Mouse (Mus musculus): ENCODE measurements around the gene Ablim1.

- TF ChIP-seq POLR2A (IDR thresholded peaks at IDR 0.05; ENCODE audit: insufficient read depth, low read depth, low read length) (no peak), CTCF (IDR thresholded peaks at IDR 0.05; ENCODE audit: insufficient read depth, low read depth, low read length) (no peak)
Observed at GRCm38 (mm10) chr19:56999781-57000180, 314.9 kb downstream of the Ablim1 start.
